Mouse (Mus musculus) midbrain, embryonic 10.5 days (tissue): ENCODE measurements around the gene Maml1. TPM values are rescaled to one million over a fixed set of nuclear protein-coding genes. Genes with fewer than 3 reads are reported as not detected.

Experiments used
- DNase-seq: peaks from one replicate; pipeline ENCODE4 v3.0.0-alpha.2; 2017; ENCODE audit warnings: low spot score
- H3K27ac ChIP-seq: fragments of 300-500 bp; sonication (generic); replicated peaks from 2 replicates; pipeline ENCODE4 v1.5.1; 2016; ENCODE audit warnings: mild to moderate bottlenecking
- H3K27me3 ChIP-seq: fragments of 300-500 bp; sonication (generic); 2 replicates; pipeline ENCODE4 v1.6.1; 2016; ENCODE audit warnings: low read depth, mild to moderate bottlenecking; ENCODE audit not compliant: poor library complexity, severe bottlenecking
- H3K36me3 ChIP-seq: fragments of 300-500 bp; sonication (generic); 2 replicates; pipeline ENCODE4 v1.6.1; 2016; ENCODE audit warnings: mild to moderate bottlenecking, moderate library complexity
- H3K4me1 ChIP-seq: fragments of 300-500 bp; sonication (generic); 2 replicates; pipeline ENCODE4 v1.6.1; 2016
- H3K4me3 ChIP-seq: fragments of 300-500 bp; sonication (generic); 2 replicates; pipeline ENCODE4 v1.5.1; 2016; ENCODE audit warnings: mild to moderate bottlenecking, moderate library complexity
- H3K9me3 ChIP-seq: fragments of 300-500 bp; sonication (generic); replicated peaks from 2 replicates; pipeline ENCODE4 v1.6.1; 2016; ENCODE audit warnings: mild to moderate bottlenecking
- WGBS: fragments of 180-500 bp; shearing (Covaris S2); methylation state at CpG from one replicate; pipeline ENCODE4 v1.1.7; 2016; 5-methylcytosine and 5-hydroxymethylcytosine counted together
- microRNA-seq: library from miRNA; unstranded; fragments of <30 nt; microRNA quantifications from one replicate; pipeline ENCODE4, GENCODE M21; 2017
- polyA plus RNA-seq: library from polyadenylated mRNA; unstranded; fragments of >200 nt; fragmentation: Nextera tagmentation; extraction: Ambion mirVana; gene quantifications from 2 replicates; pipeline ENCODE4 v1.2.1, GENCODE M21; 2016

The Maml1 gene
- polyA plus RNA-seq, 1 experiment from 2014 or later, result 5.6 TPM

DNA sequence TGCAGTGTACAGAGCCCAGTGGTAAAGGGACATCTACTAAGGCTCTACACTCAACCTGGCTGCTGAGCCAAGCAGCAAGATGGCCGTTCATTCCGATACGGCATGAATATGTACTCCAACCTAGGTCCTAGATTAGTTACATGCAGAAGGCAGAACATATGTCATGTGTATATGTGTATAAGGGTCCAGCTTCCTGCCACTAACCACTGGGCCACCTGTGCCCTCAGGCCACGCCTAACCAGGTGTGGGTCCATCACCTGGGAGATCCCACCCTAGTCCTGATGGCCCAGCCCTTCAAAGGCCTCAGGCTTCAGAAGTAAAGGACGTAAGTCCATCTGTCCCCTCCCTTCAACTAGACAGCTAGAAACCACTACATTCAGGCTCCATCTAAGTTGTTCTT is 84.1 kb downstream of the Maml1 start:
- H3K36me3 ChIP-seq, result peaks cover 48% of the 10 kb centered on the region
- DNase-seq, result no peak
- H3K9me3 ChIP-seq, result no peaks in the 10 kb centered on the region
- H3K27me3 ChIP-seq, result no peaks in the 10 kb centered on the region
- H3K4me3 ChIP-seq, result no peak overlapping the region
- 94% methylated on average over 5 of the region's 5 CpGs for WGBS
- no peak overlapping the region for H3K27ac ChIP-seq
- peaks cover 24% of the 10 kb centered on the region for H3K4me1 ChIP-seq

DNA sequence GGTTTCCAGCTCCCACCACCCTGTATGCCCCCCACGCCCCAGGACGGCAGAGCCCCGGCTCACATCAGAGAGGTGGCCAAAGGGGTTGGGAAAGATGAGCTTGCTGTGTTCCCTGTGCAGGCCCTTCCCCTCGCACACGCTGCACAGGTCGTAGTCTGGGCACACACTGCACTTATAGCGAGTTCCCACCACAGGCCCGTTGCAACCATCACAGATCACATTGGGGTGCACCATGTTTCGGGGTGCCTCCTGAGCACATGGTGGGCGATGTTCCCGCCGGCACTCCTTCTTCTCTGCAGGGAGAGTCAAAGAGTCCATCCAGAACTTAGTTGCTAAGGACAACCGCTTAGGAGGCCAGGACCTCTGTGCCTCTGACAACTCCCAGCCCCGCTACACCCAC is 84.8 kb downstream of the Maml1 start:
- DNase-seq, result no peak
- 94% methylated on average over 14 of the region's 14 CpGs for whole genome bisulfite sequencing
- Histone ChIP-seq H3K36me3 (peaks cover 55% of the 10 kb centered on the region), H3K4me1 (peaks cover 22% of the 10 kb centered on the region), H3K9me3 (no peaks in the 10 kb centered on the region), H3K4me3 (no peak overlapping the region), H3K27ac (no peak overlapping the region), H3K27me3 (no peaks in the 10 kb centered on the region)

DNA sequence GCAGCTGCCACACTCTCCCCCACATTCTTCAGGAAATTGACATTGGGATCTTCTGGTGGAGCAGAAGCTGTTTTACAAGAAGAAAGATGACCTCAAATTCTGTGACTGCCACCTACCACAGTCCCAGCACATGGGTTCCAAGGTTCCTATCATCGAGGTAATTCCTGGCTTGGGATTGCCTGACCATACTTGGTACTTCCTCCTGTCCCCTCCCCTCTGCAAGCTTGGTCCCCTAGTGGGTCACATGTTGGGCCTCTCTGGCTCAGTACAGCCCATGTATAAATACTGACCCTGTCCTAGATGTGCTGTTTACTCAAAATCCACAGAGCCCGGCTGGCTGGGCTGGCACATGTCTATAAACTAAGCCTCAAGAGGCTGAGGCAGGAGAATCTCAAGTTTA is 86.1 kb downstream of the Maml1 start:
- H3K27me3 ChIP-seq, result no peaks in the 10 kb centered on the region
- DNase-seq, result no peak
- no peak overlapping the region for H3K4me3 ChIP-seq
- WGBS, result 86% methylated on average over 2 of the region's 2 CpGs
- no peaks in the 10 kb centered on the region for H3K9me3 ChIP-seq
- peaks cover 19% of the 10 kb centered on the region for H3K4me1 ChIP-seq
- H3K27ac ChIP-seq, result no peak overlapping the region
- peaks cover 68% of the 10 kb centered on the region for H3K36me3 ChIP-seq

Small RNA genes lying within 50 kb of the gene (microRNA-seq; reads per million reads assigned to microRNA genes)
- not detected for gene Mir6919

Other genes with a start within 250 kb of the Maml1 start
- 33.6 and 39.8 TPM in 2 replicates for gene Tbc1d9b, start 160.9 kb downstream of the Maml1 start, polyA plus RNA-seq
- 23.4 and 23.8 TPM in 2 replicates for gene Mrnip, start 117.9 kb downstream of the Maml1 start, polyA plus RNA-seq
- gene Sqstm1, start 81.5 kb downstream of the Maml1 start, polyA plus RNA-seq, result 136 and 165 TPM in 2 replicates
- 12.1 and 18.1 TPM in 2 replicates for gene Mgat4b, start 81.4 kb downstream of the Maml1 start, polyA plus RNA-seq
- 0.75 and 1.2 TPM in 2 replicates for gene Ltc4s, start 53.7 kb downstream of the Maml1 start, polyA plus RNA-seq
- gene Canx, start 33.4 kb upstream of the Maml1 start, polyA plus RNA-seq, result 324 and 343 TPM in 2 replicates
- 0.20 and 0.35 TPM in 2 replicates for gene Cby3, start 62.2 kb upstream of the Maml1 start, polyA plus RNA-seq
- 612 and 627 TPM in 2 replicates for gene Hnrnph1, start 84.7 kb upstream of the Maml1 start, polyA plus RNA-seq
- gene Rufy1, start 138.8 kb upstream of the Maml1 start, polyA plus RNA-seq, result 21.1 and 22.3 TPM in 2 replicates